ENCODE assay signal across 12 mouse cellular contexts in the genomic region with DNA sequence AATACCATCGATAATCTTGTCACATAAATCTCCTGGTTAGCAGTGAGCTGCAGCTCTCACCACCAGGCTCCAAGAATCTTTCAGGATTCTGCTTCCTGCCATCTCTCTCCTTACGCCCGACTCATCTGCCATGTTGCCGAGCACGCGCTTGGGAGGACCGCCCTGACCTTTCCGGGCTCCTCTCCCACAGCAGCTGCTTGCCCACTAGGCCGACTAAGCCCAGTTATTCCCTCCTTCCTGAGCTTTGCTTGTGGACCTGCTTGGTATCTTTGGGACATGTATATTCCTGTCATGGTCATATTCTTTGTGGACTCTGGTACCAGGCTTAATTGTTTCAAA.
A peak's percentile ranks its signal among the peaks of the same experiment; 100 is the strongest.
DNase-seq lines count a peak whose midpoint lies in the region; ATAC-seq and TF ChIP-seq lines count a peak whose summit lies in the region.
"Had no signal": no experiment of that assay in that cellular context is flagged by ENCODE, and none has a peak within 500 bp of the region (broad histone marks: within the 10 kb centered on the region; RNA-seq: fewer than 3 reads in every experiment).

No protein-coding gene starts in this region.

- H3K27me3 ChIP-seq in forebrain, embryonic 10.5 days (ENCODE audit: poor library complexity, severe bottlenecking), result 0 out of 2 replicates have a peak, but pooled peaks cover 4% of the 10 kb centered on the region
- H3K27me3 ChIP-seq in forebrain, embryonic 11.5 days (ENCODE audit: control insufficient read depth, insufficient read depth, low read length), result no peaks in the 10 kb centered on the region
- H3K27me3 ChIP-seq in kidney, embryonic 15.5 days, result no peaks in the 10 kb centered on the region
- no peaks in the 10 kb centered on the region for H3K27me3 ChIP-seq in kidney, adult 2 months (replicated peaks; ENCODE audit: control insufficient read depth, insufficient read depth, low read length)
- H3K27me3 ChIP-seq in limb, embryonic 10.5 days (ENCODE audit: low read depth, poor library complexity, severe bottlenecking), result no peaks in the 10 kb centered on the region
- H3K27me3 ChIP-seq: forebrain, embryonic 15.5 days; Patski had no signal

- TF ChIP-seq POLR2A in kidney, adult 2 months (IDR thresholded peaks at IDR 0.05; ENCODE audit: low read depth, low read length), result no peak

- no peaks in the 10 kb centered on the region for H3K36me3 ChIP-seq in forebrain, embryonic 10.5 days (replicated peaks)
- H3K36me3 ChIP-seq in forebrain, embryonic 11.5 days (ENCODE audit: control insufficient read depth, insufficient read depth, low read length), result no peaks in the 10 kb centered on the region
- no peaks in the 10 kb centered on the region for H3K36me3 ChIP-seq in kidney, embryonic 15.5 days
- no peaks in the 10 kb centered on the region for H3K36me3 ChIP-seq in kidney, adult 2 months (ENCODE audit: control insufficient read depth, insufficient read depth, low read length)
- H3K36me3 ChIP-seq in limb, embryonic 10.5 days, result no peaks in the 10 kb centered on the region
- H3K36me3 ChIP-seq: forebrain, embryonic 15.5 days had no signal

- no peak for TF ChIP-seq CTCF in kidney, adult 2 months (conservative IDR thresholded peaks at IDR 0.05; ENCODE audit: insufficient read depth, insufficient read length, low read depth, low read length)

- H3K27ac ChIP-seq in forebrain, embryonic 10.5 days, result peak overlapping the region; percentile 75; the same call in 1 of the 2 replicates
- no peak overlapping the region for H3K27ac ChIP-seq in forebrain, embryonic 11.5 days (ENCODE audit: low read depth, low read length)
- peak overlapping the region; percentile 56; the same call in 1 of the 2 replicates for H3K27ac ChIP-seq in kidney, embryonic 15.5 days
- H3K27ac ChIP-seq in kidney, adult 2 months (ENCODE audit: insufficient read depth, low read depth, low read length), result no peak overlapping the region
- H3K27ac ChIP-seq in brown adipose tissue, adult 24 weeks (replicated peaks; ENCODE audit: low read depth, low read length), result peak overlapping the region; percentile 65
- peak overlapping the region; percentile 74 for H3K27ac ChIP-seq in limb, embryonic 10.5 days
- H3K27ac ChIP-seq: forebrain, embryonic 15.5 days had no signal

- H3K4me1 ChIP-seq in forebrain, embryonic 10.5 days, result peaks cover 57% of the 10 kb centered on the region
- peaks cover 11% of the 10 kb centered on the region; the same call in 1 of the 2 replicates for H3K4me1 ChIP-seq in forebrain, embryonic 11.5 days (replicated peaks; ENCODE audit: control insufficient read depth, insufficient read depth, low read length)
- H3K4me1 ChIP-seq in kidney, embryonic 15.5 days, result peaks cover 29% of the 10 kb centered on the region
- no peaks in the 10 kb centered on the region; the same call in 1 of the 2 replicates for H3K4me1 ChIP-seq in kidney, adult 2 months (ENCODE audit: control insufficient read depth, insufficient read depth, low read length)
- H3K4me1 ChIP-seq in brown adipose tissue, adult 24 weeks (ENCODE audit: control insufficient read depth, insufficient read depth, insufficient read length, low read length), result peaks cover 13% of the 10 kb centered on the region
- H3K4me1 ChIP-seq in limb, embryonic 10.5 days, result peaks cover 62% of the 10 kb centered on the region

- no peak overlapping the region for H3K4me2 ChIP-seq in forebrain, embryonic 11.5 days (ENCODE audit: low read depth, low read length, severe bottlenecking)
- peak overlapping the region; percentile 46 for H3K4me2 ChIP-seq in kidney, embryonic 15.5 days
- H3K4me2 ChIP-seq: forebrain, embryonic 15.5 days; liver, embryonic 11.5 days had no signal

- H3K9me3 ChIP-seq in forebrain, embryonic 10.5 days, result no peaks in the 10 kb centered on the region
- H3K9me3 ChIP-seq in forebrain, embryonic 11.5 days (ENCODE audit: control insufficient read depth, low read length), result no peaks in the 10 kb centered on the region
- H3K9me3 ChIP-seq in kidney, embryonic 15.5 days (replicated peaks), result no peaks in the 10 kb centered on the region
- no peaks in the 10 kb centered on the region for H3K9me3 ChIP-seq in limb, embryonic 10.5 days (replicated peaks)
- H3K9me3 ChIP-seq: forebrain, embryonic 15.5 days had no signal

- no peak for DNase-seq in forebrain, embryonic 10.5 days (ENCODE audit: extremely low spot score, low spot score)
- DNase-seq in forebrain, embryonic 11.5 days (ENCODE audit: low spot score), result no peak
- no peak for DNase-seq in kidney, adult 2 months
- no peak for DNase-seq in limb, embryonic 10.5 days (ENCODE audit: low spot score)
- DNase-seq in urinary bladder, postnatal 10 days (ENCODE audit: low spot score), result no peak
- DNase-seq: right cerebral cortex, adult 18-20 months had no signal

- 66% methylated on average over 9 of the region's 9 CpGs for WGBS in forebrain, embryonic 10.5 days
- WGBS in forebrain, embryonic 11.5 days, result 72% methylated on average over 9 of the region's 9 CpGs
- WGBS in kidney, embryonic 15.5 days, result 50% methylated on average over 9 of the region's 9 CpGs
- WGBS in kidney, adult 2 months, result 59% methylated on average over 9 of the region's 9 CpGs
- WGBS in limb, embryonic 10.5 days, result 44% methylated on average over 9 of the region's 9 CpGs

- H3K4me3 ChIP-seq in forebrain, embryonic 10.5 days, result no peak overlapping the region
- H3K4me3 ChIP-seq in forebrain, embryonic 11.5 days (ENCODE audit: low read depth, low read length), result no peak overlapping the region
- no peak overlapping the region for H3K4me3 ChIP-seq in kidney, embryonic 15.5 days (replicated peaks)
- no peak overlapping the region for H3K4me3 ChIP-seq in kidney, adult 2 months (ENCODE audit: insufficient read depth, low read depth, low read length)
- H3K4me3 ChIP-seq in brown adipose tissue, adult 24 weeks (ENCODE audit: insufficient read depth, low read depth, low read length), result peak overlapping the region; percentile 3; the same call in 1 of the 2 replicates
- peak overlapping the region; percentile 36; the same call in 1 of the 2 replicates for H3K4me3 ChIP-seq in limb, embryonic 10.5 days
- H3K4me3 ChIP-seq: forebrain, embryonic 15.5 days had no signal

- no peak overlapping the region for H3K9ac ChIP-seq in forebrain, embryonic 11.5 days (ENCODE audit: low read length)
- H3K9ac ChIP-seq in kidney, embryonic 15.5 days, result no peak overlapping the region
- H3K9ac ChIP-seq: forebrain, embryonic 15.5 days had no signal

- ATAC-seq in forebrain, embryonic 11.5 days (replicated peaks; ENCODE audit: low FRiP score), result no peak; the same call in 1 of the 2 replicates
- ATAC-seq in kidney, embryonic 15.5 days (replicated peaks; ENCODE audit: low FRiP score), result peak; percentile 3; the same call in 1 of the 2 replicates
- no peak for ATAC-seq in erythroid progenitor cell, adult 5-6 weeks (replicated peaks; ENCODE audit: low FRiP score, poor library complexity, severe bottlenecking)
- ATAC-seq: forebrain, embryonic 15.5 days; Patski had no signal

Comparison
In these comparisons a context has a peak if more than half of its experiments do, and no peak if none do; other contexts are left out.
1. H3K27ac ChIP-seq: peak in forebrain, embryonic 10.5 days (single experiment), kidney, embryonic 15.5 days (single experiment), brown adipose tissue, adult 24 weeks (single experiment) and limb, embryonic 10.5 days (single experiment); none in forebrain, embryonic 11.5 days (single experiment) and kidney, adult 2 months (single experiment).
2. H3K4me3 ChIP-seq: peak in brown adipose tissue, adult 24 weeks (single experiment) and limb, embryonic 10.5 days (single experiment); none in forebrain, embryonic 10.5 days (single experiment), forebrain, embryonic 11.5 days (single experiment), kidney, embryonic 15.5 days (single experiment) and kidney, adult 2 months (single experiment).